Mouse (Mus musculus): Measurements from ENCODE around the gene Plcd1.

Plcd1 gene

GRCm38 (mm10) chr9:119055336-119055735 is 38.0 kb downstream of the Plcd1 start:
- DNase-seq (ENCODE audit: low spot score in 2 of 2): no peak

- no peak for DNase-seq (ENCODE audit: low spot score in 2 of 2)
These were observed 39.2 kb downstream of the Plcd1 start for GRCm38 (mm10) chr9:119053964-119054576.

- no peak for DNase-seq (ENCODE audit: low spot score in 2 of 2)
These were observed 41.0 kb downstream of the Plcd1 start, which contains the start of gene Vill for GRCm38 (mm10) chr9:119052154-119052944. TSS of gene Vill (plus strand) at chr9:119052778.

GRCm38 (mm10) chr9:119051158-119051557 is 42.1 kb downstream of the Plcd1 start:
- DNase-seq (ENCODE audit: low spot score in 2 of 2): no peak

- DNase-seq (ENCODE audit: low spot score in 2 of 2): no peak
These were observed 45.0 kb downstream of the Plcd1 start for GRCm38 (mm10) chr9:119048182-119048903.

- no peak for DNase-seq (ENCODE audit: low spot score in 2 of 2)
These were observed 53.1 kb downstream of the Plcd1 start for GRCm38 (mm10) chr9:119040101-119040775.

GRCm38 (mm10) chr9:119038574-119038973 is 54.7 kb downstream of the Plcd1 start:
- DNase-seq (ENCODE audit: low spot score in 2 of 2): no peak

- no peak for DNase-seq (ENCODE audit: low spot score in 2 of 2)
These were observed 56.1 kb downstream of the Plcd1 start for GRCm38 (mm10) chr9:119037076-119037730.

- DNase-seq (ENCODE audit: low spot score in 2 of 2): no peak
These were observed 57.5 kb downstream of the Plcd1 start for GRCm38 (mm10) chr9:119035836-119036235.

GRCm38 (mm10) chr9:119034676-119035665 is 58.3 kb downstream of the Plcd1 start:
- DNase-seq (ENCODE audit: low spot score in 2 of 2): no peak

- DNase-seq (ENCODE audit: low spot score in 2 of 2): no peak
These were observed 59.2 kb downstream of the Plcd1 start for GRCm38 (mm10) chr9:119034069-119034468.

- DNase-seq (ENCODE audit: low spot score in 2 of 2): no peak
These were observed 60.0 kb downstream of the Plcd1 start for GRCm38 (mm10) chr9:119033111-119033921.

GRCm38 (mm10) chr9:119032538-119032937 is 60.8 kb downstream of the Plcd1 start:
- DNase-seq (ENCODE audit: low spot score in 2 of 2): no peak

- DNase-seq (ENCODE audit: low spot score in 2 of 2): no peak
These were observed 61.5 kb downstream of the Plcd1 start for GRCm38 (mm10) chr9:119031772-119032171.

- no peak for DNase-seq (ENCODE audit: low spot score in 2 of 2)
These were observed 62.3 kb downstream of the Plcd1 start for GRCm38 (mm10) chr9:119031038-119031437.

- DNase-seq (ENCODE audit: low spot score in 2 of 2): no peak
These were observed 63.7 kb downstream of the Plcd1 start for GRCm38 (mm10) chr9:119029568-119029967.

GRCm38 (mm10) chr9:119028226-119029195 is 64.8 kb downstream of the Plcd1 start:
- DNase-seq (ENCODE audit: low spot score in 2 of 2): no peak

- DNase-seq (ENCODE audit: low spot score in 2 of 2): no peak
These were observed 66.0 kb downstream of the Plcd1 start for GRCm38 (mm10) chr9:119027337-119027736.
